Mouse (Mus musculus): ENCODE measurements around the gene Fam151a. TPM values are rescaled to one million over a fixed set of nuclear protein-coding genes. Genes with fewer than 3 reads are reported as not detected.
"Not testable (repeated sequence)": the region's sequence is repeated elsewhere in the genome, so short reads cannot be mapped to it uniquely, and the experiment has no call there.

The Fam151a gene
- polyA plus RNA-seq, 1 experiment, result 265 TPM

DNA sequence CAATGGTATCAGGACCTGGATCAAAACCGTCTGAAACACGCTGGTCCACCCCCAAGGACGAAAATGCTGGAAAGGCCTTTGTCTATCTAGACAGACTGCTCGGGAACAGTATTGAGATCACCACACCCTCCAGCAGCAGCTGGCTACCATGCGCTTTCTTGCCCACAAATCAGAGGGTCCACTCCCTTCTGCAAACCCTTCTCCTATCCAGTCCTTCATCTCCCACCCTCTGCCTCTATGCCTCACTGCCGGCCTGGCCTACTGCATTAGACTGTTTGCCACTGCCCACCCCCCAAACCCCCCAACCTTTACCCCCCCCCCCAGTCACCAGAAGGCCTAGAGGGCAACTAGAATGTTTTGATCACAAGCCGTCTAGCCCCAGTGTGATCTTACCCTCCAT is 51.7 kb downstream of the Fam151a start:
- H3K27ac ChIP-seq (ENCODE audit: insufficient read depth, low read depth, low read length), result no peak overlapping the region
- H3K4me1 ChIP-seq (ENCODE audit: control insufficient read depth, insufficient read depth, low read length), result no peaks in the 10 kb centered on the region
- no peaks in the 10 kb centered on the region for H3K27me3 ChIP-seq (replicated peaks; ENCODE audit: control insufficient read depth, insufficient read depth, low read length)
- 90% methylated on average over 7 of the region's 7 CpGs for WGBS
- no peaks in the 10 kb centered on the region for H3K36me3 ChIP-seq (ENCODE audit: control insufficient read depth, insufficient read depth, low read length)
- DNase-seq, result no peak
- H3K4me3 ChIP-seq (ENCODE audit: insufficient read depth, low read depth, low read length), result no peak overlapping the region
- TF ChIP-seq POLR2A (IDR thresholded peaks at IDR 0.05; ENCODE audit: low read depth, low read length) (no peak), CTCF (conservative IDR thresholded peaks at IDR 0.05; ENCODE audit: insufficient read depth, insufficient read length, low read depth, low read length) (no peak)

DNA sequence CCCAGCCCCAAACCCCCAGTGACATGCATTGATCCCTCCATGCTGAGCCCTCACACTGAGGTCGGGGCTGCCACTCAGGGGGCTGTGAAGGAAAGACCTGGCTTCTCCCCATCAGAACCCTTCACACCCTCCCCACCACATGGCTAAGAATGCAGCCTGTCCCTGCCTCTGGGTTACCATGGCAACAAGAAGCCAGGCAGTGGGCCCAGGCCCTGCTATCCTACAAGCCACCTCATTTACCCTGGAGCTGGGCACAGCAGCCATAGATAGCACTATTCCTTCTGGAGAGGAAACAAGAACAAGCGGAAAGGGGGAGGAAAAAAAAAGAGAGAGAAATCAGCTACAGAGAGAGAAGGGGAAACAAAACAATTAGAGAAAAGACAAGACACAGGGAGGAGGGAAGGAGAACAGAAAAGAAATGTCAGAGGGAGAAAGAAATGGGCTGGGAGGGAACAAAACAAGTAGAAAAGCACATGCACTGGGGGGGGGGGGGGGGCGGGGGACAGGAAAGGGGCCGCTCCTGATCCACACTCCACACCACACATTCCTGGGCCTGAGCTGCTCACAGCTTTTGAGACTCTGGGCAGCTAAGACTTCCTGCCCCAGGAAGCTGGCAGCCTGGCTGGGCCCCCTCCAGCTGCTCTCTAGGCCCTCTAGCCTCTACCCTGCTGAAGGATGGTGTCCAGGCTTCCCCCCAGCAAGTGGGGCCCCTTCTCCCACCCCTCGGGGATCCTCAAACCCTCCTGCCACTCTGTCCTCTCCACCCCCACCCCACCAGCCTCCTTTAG is 52.3 kb downstream of the Fam151a start:
- DNase-seq, result no peak
- H3K4me1 ChIP-seq (ENCODE audit: control insufficient read depth, insufficient read depth, low read length), result no peaks in the 10 kb centered on the region
- WGBS, result 34% methylated on average over 3 of the region's 5 CpGs
- H3K36me3 ChIP-seq (ENCODE audit: control insufficient read depth, insufficient read depth, low read length), result no peaks in the 10 kb centered on the region
- H3K27ac ChIP-seq (ENCODE audit: insufficient read depth, low read depth, low read length), result no peak overlapping the region
- TF ChIP-seq CTCF (conservative IDR thresholded peaks at IDR 0.05; ENCODE audit: insufficient read depth, insufficient read length, low read depth, low read length), result no peak
- no peak for TF ChIP-seq POLR2A (IDR thresholded peaks at IDR 0.05; ENCODE audit: low read depth, low read length)
- no peak overlapping the region for H3K4me3 ChIP-seq (ENCODE audit: insufficient read depth, low read depth, low read length)
- no peaks in the 10 kb centered on the region for H3K27me3 ChIP-seq (replicated peaks; ENCODE audit: control insufficient read depth, insufficient read depth, low read length)

- H3K4me3 ChIP-seq (ENCODE audit: insufficient read depth, low read depth, low read length), result no peak overlapping the region
Measured at GRCm38 (mm10) chr4:106787830-106788229, 54.1 kb downstream of the Fam151a start.

GRCm38 (mm10) chr4:106788627-106789026 is 54.9 kb downstream of the Fam151a start:
- H3K4me1 ChIP-seq (ENCODE audit: control insufficient read depth, insufficient read depth, low read length), result no peaks in the 10 kb centered on the region
- WGBS, result 83% methylated on average over 11 of the region's 11 CpGs
- no peak overlapping the region for H3K4me3 ChIP-seq (ENCODE audit: insufficient read depth, low read depth, low read length)
- H3K27ac ChIP-seq (ENCODE audit: insufficient read depth, low read depth, low read length), result no peak overlapping the region
- no peak for DNase-seq
- H3K36me3 ChIP-seq (ENCODE audit: control insufficient read depth, insufficient read depth, low read length), result no peaks in the 10 kb centered on the region
- TF ChIP-seq CTCF (conservative IDR thresholded peaks at IDR 0.05; ENCODE audit: insufficient read depth, insufficient read length, low read depth, low read length) (no peak), POLR2A (IDR thresholded peaks at IDR 0.05; ENCODE audit: low read depth, low read length) (no peak)
- H3K27me3 ChIP-seq (replicated peaks; ENCODE audit: control insufficient read depth, insufficient read depth, low read length), result no peaks in the 10 kb centered on the region

More at GRCm38 (mm10) chr4:106787830-106788229, 54.1 kb downstream of the Fam151a start:
- no peak for TF ChIP-seq POLR2A (IDR thresholded peaks at IDR 0.05; ENCODE audit: low read depth, low read length)
- no peak for TF ChIP-seq CTCF (conservative IDR thresholded peaks at IDR 0.05; ENCODE audit: insufficient read depth, insufficient read length, low read depth, low read length)
- no peak overlapping the region for H3K27ac ChIP-seq (ENCODE audit: insufficient read depth, low read depth, low read length)
- no peak for DNase-seq
- 68% methylated on average over 7 of the region's 7 CpGs for WGBS
- H3K36me3 ChIP-seq (ENCODE audit: control insufficient read depth, insufficient read depth, low read length), result no peaks in the 10 kb centered on the region
- no peaks in the 10 kb centered on the region for H3K4me1 ChIP-seq (ENCODE audit: control insufficient read depth, insufficient read depth, low read length)
- H3K27me3 ChIP-seq (replicated peaks; ENCODE audit: control insufficient read depth, insufficient read depth, low read length), result no peaks in the 10 kb centered on the region

- no peak for DNase-seq
- Histone ChIP-seq H3K27me3 (replicated peaks; ENCODE audit: control insufficient read depth, insufficient read depth, low read length) (no peaks in the 10 kb centered on the region), H3K4me1 (ENCODE audit: control insufficient read depth, insufficient read depth, low read length) (no peaks in the 10 kb centered on the region), H3K36me3 (ENCODE audit: control insufficient read depth, insufficient read depth, low read length) (no peaks in the 10 kb centered on the region), H3K27ac (ENCODE audit: insufficient read depth, low read depth, low read length) (no peak overlapping the region), H3K4me3 (ENCODE audit: insufficient read depth, low read depth, low read length) (no peak overlapping the region)
- 34% methylated on average over 9 of the region's 9 CpGs for WGBS
- TF ChIP-seq POLR2A (IDR thresholded peaks at IDR 0.05; ENCODE audit: low read depth, low read length) (no peak), CTCF (conservative IDR thresholded peaks at IDR 0.05; ENCODE audit: insufficient read depth, insufficient read length, low read depth, low read length) (no peak)
Measured at GRCm38 (mm10) chr4:106789705-106790104, 56.0 kb downstream of the Fam151a start.

- not testable (repeated sequence) for H3K27me3 ChIP-seq (replicated peaks; ENCODE audit: control insufficient read depth, insufficient read depth, low read length); H3K4me1 ChIP-seq (ENCODE audit: control insufficient read depth, insufficient read depth, low read length); H3K4me3 ChIP-seq (ENCODE audit: insufficient read depth, low read depth, low read length); H3K36me3 ChIP-seq (ENCODE audit: control insufficient read depth, insufficient read depth, low read length); H3K27ac ChIP-seq (ENCODE audit: insufficient read depth, low read depth, low read length); DNase-seq
- WGBS, result 77% methylated on average over 5 of the region's 5 CpGs
Measured at GRCm38 (mm10) chr4:106790218-106790617, 56.5 kb downstream of the Fam151a start.

DNA sequence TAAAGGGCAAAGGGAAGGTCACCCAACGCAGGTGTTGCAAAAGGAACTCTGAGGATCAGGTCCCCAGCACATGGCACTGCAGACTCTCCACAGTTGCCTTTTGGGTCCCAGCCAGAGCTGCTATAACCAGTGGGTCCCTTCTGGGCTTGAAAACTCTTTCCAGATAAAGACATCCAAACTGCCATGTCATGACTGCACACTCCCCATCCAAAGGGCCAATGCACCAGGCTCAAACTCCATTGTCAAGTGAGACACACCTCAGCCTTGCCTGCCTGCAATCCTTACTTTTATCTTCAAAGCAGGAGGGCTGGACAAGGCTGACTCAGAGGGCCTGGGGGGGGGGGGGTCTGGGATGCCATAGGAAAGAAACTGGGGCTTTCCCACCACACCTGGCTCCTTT is 57.2 kb downstream of the Fam151a start:
- Histone ChIP-seq H3K36me3 (ENCODE audit: control insufficient read depth, insufficient read depth, low read length) (no peaks in the 10 kb centered on the region), H3K27me3 (replicated peaks; ENCODE audit: control insufficient read depth, insufficient read depth, low read length) (no peaks in the 10 kb centered on the region), H3K4me3 (ENCODE audit: insufficient read depth, low read depth, low read length) (no peak overlapping the region), H3K4me1 (ENCODE audit: control insufficient read depth, insufficient read depth, low read length) (no peaks in the 10 kb centered on the region), H3K27ac (ENCODE audit: insufficient read depth, low read depth, low read length) (no peak overlapping the region)
- no peak for TF ChIP-seq POLR2A (IDR thresholded peaks at IDR 0.05; ENCODE audit: low read depth, low read length)
- TF ChIP-seq CTCF (conservative IDR thresholded peaks at IDR 0.05; ENCODE audit: insufficient read depth, insufficient read length, low read depth, low read length), result no peak
- no peak for DNase-seq
- 50% methylated on average over 1 of the region's 1 CpGs for WGBS

Measured in kidney, adult 2 months (tissue).